Mouse (Mus musculus) central nervous system, embryonic 18 days (tissue): ENCODE data around the gene Hist1h2ac. TPM values are rescaled to one million over a fixed set of nuclear protein-coding genes. Genes with fewer than 3 reads are reported as not detected.

Experiments used
- polyA plus RNA-seq: library from polyadenylated mRNA; depleted of rRNA; stranded (reverse); fragments of >200 nt; gene quantifications from 2 replicates; pipeline ENCODE4 v1.2.3, GENCODE M21; 2012; rRNA removed

Hist1h2ac gene
- polyA plus RNA-seq: 0.62 and 0.67 TPM in 2 replicates

GRCm38 (mm10) chr13:23683755-23684281, at the start of gene Hist1h2ac, which contains the start of gene Hist1h2bc:
Gene Hist1h2ac, minus strand, starts transcription at chr13:23683948.
Gene Hist1h2bc, plus strand, starts transcription at chr13:23684199.

GRCm38 (mm10) chr13:23710374-23711089, 26.8 kb upstream of the Hist1h2ac start, which contains the start of gene Hfe:
Gene Hfe, minus strand, starts transcription at chr13:23710854.

GRCm38 (mm10) chr13:23698300-23698693, 14.5 kb upstream of the Hist1h2ac start, which contains the start of gene Hist1h4c:
Gene Hist1h4c, minus strand, starts transcription at chr13:23698454.

DNA sequence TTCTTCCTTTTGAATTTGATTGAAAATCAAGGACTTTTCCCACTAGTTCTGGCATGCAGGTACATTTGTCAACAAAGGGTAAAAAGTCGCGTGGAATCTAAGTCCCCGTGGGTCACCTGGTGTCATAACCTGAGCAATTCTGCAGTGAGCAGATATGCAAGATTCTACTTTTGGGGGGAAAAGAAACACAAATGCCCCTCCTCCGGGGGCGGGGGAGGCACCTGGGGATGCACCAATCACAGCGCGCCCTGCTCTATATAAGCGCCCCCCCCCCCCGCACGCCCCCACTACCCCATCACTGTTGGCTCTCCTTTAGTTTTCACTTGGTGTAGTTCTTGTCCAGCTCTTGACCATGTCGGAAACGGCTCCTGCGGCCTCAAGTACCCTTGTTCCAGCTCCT, 11.8 kb upstream of the Hist1h2ac start, which contains the start of gene Hist1h1t:
Hist1h1t (plus strand) TSS at position 301 of the 400 bp plus-strand sequence.

Other genes with a start within 250 kb of the Hist1h2ac start
- gene Btn1a1, start 218.0 kb downstream of the Hist1h2ac start, polyA plus RNA-seq: 0.09 and 0.12 TPM in 2 replicates
- 0.06 and 0.07 TPM in 2 replicates for gene Btn2a2, start 195.1 kb downstream of the Hist1h2ac start, polyA plus RNA-seq
- 10.2 and 10.6 TPM in 2 replicates for gene Hist1h4h, start 152.9 kb downstream of the Hist1h2ac start, polyA plus RNA-seq
- 47.4 and 62.7 TPM in 2 replicates for gene Hist1h2af, start 150.0 kb downstream of the Hist1h2ac start, polyA plus RNA-seq
- 2.2 and 4.8 TPM in 2 replicates for gene Hist1h3g, start 148.5 kb downstream of the Hist1h2ac start, polyA plus RNA-seq
- 0.52 and 0.80 TPM in 2 replicates for gene Hist1h2bh, start 140.6 kb downstream of the Hist1h2ac start, polyA plus RNA-seq
- 0.48 and 0.52 TPM in 2 replicates for gene Hist1h3f, start 139.9 kb downstream of the Hist1h2ac start, polyA plus RNA-seq
- 4.7 and 5.8 TPM in 2 replicates for gene Hist1h4f, start 132.3 kb downstream of the Hist1h2ac start, polyA plus RNA-seq
- gene Hist1h1d, start 130.7 kb downstream of the Hist1h2ac start, polyA plus RNA-seq: 0.14 and 0.15 TPM in 2 replicates
- gene Hist1h3e, start 121.6 kb downstream of the Hist1h2ac start, polyA plus RNA-seq: 5.6 and 7.2 TPM in 2 replicates
- gene Hist1h2ae, start 112.7 kb downstream of the Hist1h2ac start, polyA plus RNA-seq: 4.4 and 4.5 TPM in 2 replicates
- 7.1 and 9.6 TPM in 2 replicates for gene Hist1h2bg, start 112.6 kb downstream of the Hist1h2ac start, polyA plus RNA-seq
- 2.3 and 2.6 TPM in 2 replicates for gene Hist1h2bf, start 109.8 kb downstream of the Hist1h2ac start, polyA plus RNA-seq
- gene Hist1h2ad, start 109.6 kb downstream of the Hist1h2ac start, polyA plus RNA-seq: 1.6 and 1.8 TPM in 2 replicates
- gene Hist1h3d, start 108.2 kb downstream of the Hist1h2ac start, polyA plus RNA-seq: 4.3 and 5.6 TPM in 2 replicates
- gene Hist1h4d, start 102.3 kb downstream of the Hist1h2ac start, polyA plus RNA-seq: 1.9 and 2.8 TPM in 2 replicates
- 1.2 and 1.5 TPM in 2 replicates for gene Hist1h2be, start 62.8 kb downstream of the Hist1h2ac start, polyA plus RNA-seq
- gene Hist1h1e, start 61.4 kb downstream of the Hist1h2ac start, polyA plus RNA-seq: 1.8 and 1.9 TPM in 2 replicates
- 32.4 and 40.3 TPM in 2 replicates for gene Hist1h2bc, start 251 bp upstream of the Hist1h2ac start, polyA plus RNA-seq
- not detected in 2 replicates for gene Hist1h1t, start 11.9 kb upstream of the Hist1h2ac start, polyA plus RNA-seq
- 2.6 and 3.4 TPM in 2 replicates for gene Hist1h4c, start 14.5 kb upstream of the Hist1h2ac start, polyA plus RNA-seq
- gene Hfe, start 26.9 kb upstream of the Hist1h2ac start, polyA plus RNA-seq: 1.5 and 2.0 TPM in 2 replicates
- 12.8 and 15.6 TPM in 2 replicates for gene Hist1h1c, start 54.9 kb upstream of the Hist1h2ac start, polyA plus RNA-seq
- gene Hist1h3c, start 61.7 kb upstream of the Hist1h2ac start, polyA plus RNA-seq: 3.9 and 4.1 TPM in 2 replicates
- 1.9 and 2.7 TPM in 2 replicates for gene Hist1h2bb, start 62.8 kb upstream of the Hist1h2ac start, polyA plus RNA-seq
- gene Hist1h2ab, start 67.2 kb upstream of the Hist1h2ac start, polyA plus RNA-seq: 6.3 and 6.8 TPM in 2 replicates
- gene Hist1h3b, start 68.3 kb upstream of the Hist1h2ac start, polyA plus RNA-seq: 7.5 and 8.8 TPM in 2 replicates
- gene Hist1h4b, start 73.1 kb upstream of the Hist1h2ac start, polyA plus RNA-seq: 4.9 and 7.8 TPM in 2 replicates
- gene Hist1h4a, start 77.3 kb upstream of the Hist1h2ac start, polyA plus RNA-seq: 2.3 and 3.4 TPM in 2 replicates
- gene Hist1h3a, start 78.4 kb upstream of the Hist1h2ac start, polyA plus RNA-seq: 5.1 and 5.4 TPM in 2 replicates
- gene Hist1h1a, start 79.7 kb upstream of the Hist1h2ac start, polyA plus RNA-seq: 0.66 and 1.8 TPM in 2 replicates
- gene Trim38, start 86.0 kb upstream of the Hist1h2ac start, polyA plus RNA-seq: 0.04 TPM in 1 of 2 replicates, not detected in the other
- gene Slc17a2, start 123.0 kb upstream of the Hist1h2ac start, polyA plus RNA-seq: 0.01 TPM in 1 of 2 replicates, not detected in the other
- 0.01 and 0.05 TPM in 2 replicates for gene Slc17a3, start 155.5 kb upstream of the Hist1h2ac start, polyA plus RNA-seq
- 0.03 TPM in 1 of 2 replicates, not detected in the other for gene Slc17a1, start 183.8 kb upstream of the Hist1h2ac start, polyA plus RNA-seq
- gene Slc17a4, start 231.1 kb upstream of the Hist1h2ac start, polyA plus RNA-seq: not detected in 2 replicates